Mouse (Mus musculus): ENCODE results near the gene Kansl1l. TPM values are rescaled to one million over a fixed set of nuclear protein-coding genes. Genes with fewer than 3 reads are reported as not detected.

Kansl1l gene
- total and polyA plus RNA-seq, 3 experiments, result 1.8 to 1.9 TPM; not detected in 1

DNA sequence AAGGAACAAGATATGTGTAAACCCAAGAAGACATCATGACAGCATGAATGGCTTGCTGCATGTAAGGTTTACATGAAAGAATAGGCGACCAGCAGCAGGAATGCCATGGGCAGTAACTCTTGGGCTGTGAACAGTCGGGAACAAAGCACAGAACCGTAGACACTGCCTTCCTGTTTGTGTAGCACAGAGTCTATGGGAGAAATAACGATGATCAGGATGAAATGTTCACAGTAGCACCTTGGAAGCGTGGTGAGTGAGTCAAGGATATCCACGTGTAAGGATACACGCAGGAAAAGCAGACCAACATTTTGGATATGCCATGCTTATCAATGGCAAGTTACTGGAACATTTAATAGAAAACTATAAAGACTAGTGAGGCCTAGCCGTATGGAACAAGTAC is 2.6 kb downstream of the Kansl1l start:
- peaks cover 0 to 9% of the 10 kb centered on the region in 2 experiments; a peak in 2 of 4 replicates for H3K36me3 ChIP-seq (ENCODE audit: control insufficient read depth in 1 of 2, insufficient read depth in 2 of 2, low read length in 2 of 2)
- peaks cover 3 to 7% of the 10 kb centered on the region in 2 experiments for H3K4me1 ChIP-seq (ENCODE audit: control insufficient read depth in 1 of 2, insufficient read depth in 2 of 2, low read length in 2 of 2)
- no peaks in the 10 kb centered on the region for H3K27me3 ChIP-seq (ENCODE audit: control insufficient read depth in 1 of 2, insufficient read depth in 2 of 2, low read length in 2 of 2)
- no peak for TF ChIP-seq MAX (IDR thresholded peaks at IDR 0.05; ENCODE audit: low read length)
- no peak for TF ChIP-seq JUND (IDR thresholded peaks at IDR 0.05; ENCODE audit: low read depth, low read length)
- no peak for TF ChIP-seq BHLHE40 (IDR thresholded peaks at IDR 0.05; ENCODE audit: borderline replicate concordance, low read depth, low read length)
- H3K4me3 ChIP-seq (ENCODE audit: control insufficient read depth in 1 of 2, insufficient read depth in 1 of 2, low read depth in 2 of 2, low read length in 2 of 2), result no peak overlapping the region
- H3K9me3 ChIP-seq (replicated peaks; ENCODE audit: insufficient read depth, low read length), result no peaks in the 10 kb centered on the region
- H3K79me2 ChIP-seq (ENCODE audit: control insufficient read depth, insufficient read depth, low read length, poor library complexity), result peaks cover 5% of the 10 kb centered on the region; the same call in 1 of the 2 replicates
- no peak for DNase-seq (ENCODE audit: low read depth, low spot score)
- no peak overlapping the region for H3K27ac ChIP-seq (ENCODE audit: control insufficient read depth, low read depth, low read length)
- H3K9ac ChIP-seq (ENCODE audit: control insufficient read depth, low read depth, low read length, poor library complexity, severe bottlenecking), result no peak overlapping the region

DNA sequence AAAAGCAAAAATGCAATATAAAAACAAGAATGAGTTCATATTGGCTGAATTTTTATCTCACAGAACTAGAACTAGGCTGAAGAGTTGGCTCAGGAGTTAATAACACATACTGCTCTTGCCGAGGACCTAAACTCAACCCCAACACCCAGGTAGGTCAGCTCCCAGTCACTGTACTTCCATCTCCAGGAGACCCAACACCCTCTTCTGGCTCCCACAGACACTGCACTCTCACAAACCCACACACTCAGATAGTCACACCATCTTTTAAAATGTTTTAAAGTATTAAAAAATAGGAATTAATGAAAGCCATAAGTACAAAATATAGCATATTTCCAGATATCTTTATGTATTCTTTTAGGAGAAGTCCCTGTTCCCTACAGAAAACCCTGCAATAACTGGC is 4.2 kb downstream of the Kansl1l start:
- Histone ChIP-seq H3K27me3 (ENCODE audit: control insufficient read depth in 1 of 2, insufficient read depth in 2 of 2, low read length in 2 of 2) (no peaks in the 10 kb centered on the region), H3K9ac (ENCODE audit: control insufficient read depth, low read depth, low read length, poor library complexity, severe bottlenecking) (no peak overlapping the region), H3K9me3 (replicated peaks; ENCODE audit: insufficient read depth, low read length) (no peaks in the 10 kb centered on the region), H3K4me1 (ENCODE audit: control insufficient read depth in 1 of 2, insufficient read depth in 2 of 2, low read length in 2 of 2) (peaks cover 3 to 7% of the 10 kb centered on the region in 2 experiments), H3K36me3 (ENCODE audit: control insufficient read depth in 1 of 2, insufficient read depth in 2 of 2, low read length in 2 of 2) (peaks cover 0 to 6% of the 10 kb centered on the region in 2 experiments; a peak in 2 of 4 replicates), H3K4me3 (ENCODE audit: control insufficient read depth in 1 of 2, insufficient read depth in 1 of 2, low read depth in 2 of 2, low read length in 2 of 2) (no peak overlapping the region), H3K79me2 (ENCODE audit: control insufficient read depth, insufficient read depth, low read length, poor library complexity) (peaks cover 5% of the 10 kb centered on the region; the same call in 1 of the 2 replicates), H3K27ac (ENCODE audit: control insufficient read depth, low read depth, low read length) (no peak overlapping the region)
- DNase-seq (ENCODE audit: low read depth, low spot score), result peak; percentile 17
- TF ChIP-seq UBTF (IDR thresholded peaks at IDR 0.05; ENCODE audit: borderline replicate concordance, insufficient read depth, low read depth, low read length), result no peak

DNA sequence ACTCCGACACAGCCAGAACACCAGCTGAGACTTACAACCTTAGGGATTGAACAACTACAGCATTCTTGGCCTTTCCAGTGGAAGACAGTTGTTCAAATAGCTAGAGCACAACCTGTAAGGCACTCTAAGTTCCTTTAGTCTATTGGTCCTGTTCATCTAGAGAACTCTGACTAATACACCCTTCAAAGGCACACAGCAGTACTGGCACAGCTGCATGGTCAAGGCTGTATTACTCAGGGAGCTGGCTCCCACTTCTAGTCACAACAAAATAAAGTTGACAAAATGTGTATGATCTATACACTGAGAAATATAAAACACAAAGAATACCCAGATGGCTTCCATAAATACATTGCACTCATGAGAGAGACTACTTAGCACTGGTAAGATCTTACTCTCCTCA is 10.5 kb downstream of the Kansl1l start:
- Histone ChIP-seq H3K4me3 (ENCODE audit: control insufficient read depth in 1 of 2, insufficient read depth in 1 of 2, low read depth in 2 of 2, low read length in 2 of 2) (no peak overlapping the region), H3K4me1 (ENCODE audit: control insufficient read depth in 1 of 2, insufficient read depth in 2 of 2, low read length in 2 of 2) (peaks cover 0 to 7% of the 10 kb centered on the region in 2 experiments; a peak in 2 of 4 replicates), H3K27me3 (ENCODE audit: control insufficient read depth in 1 of 2, insufficient read depth in 2 of 2, low read length in 2 of 2) (no peaks in the 10 kb centered on the region), H3K79me2 (ENCODE audit: control insufficient read depth, insufficient read depth, low read length, poor library complexity) (no peaks in the 10 kb centered on the region), H3K27ac (ENCODE audit: control insufficient read depth, low read depth, low read length) (no peak overlapping the region), H3K36me3 (ENCODE audit: control insufficient read depth in 1 of 2, insufficient read depth in 2 of 2, low read length in 2 of 2) (peaks cover 0 to 5% of the 10 kb centered on the region in 2 experiments; a peak in 2 of 4 replicates), H3K9ac (ENCODE audit: control insufficient read depth, low read depth, low read length, poor library complexity, severe bottlenecking) (no peak overlapping the region), H3K9me3 (replicated peaks; ENCODE audit: insufficient read depth, low read length) (no peaks in the 10 kb centered on the region)
- DNase-seq (ENCODE audit: low read depth, low spot score), result no peak
- TF ChIP-seq E2F4 (IDR thresholded peaks at IDR 0.05; ENCODE audit: borderline replicate concordance, low read depth, low read length) (no peak), POLR2AphosphoS2 (IDR thresholded peaks at IDR 0.05; ENCODE audit: low read length) (no peak), RAD21 (IDR thresholded peaks at IDR 0.05; ENCODE audit: low read depth, low read length) (no peak), NELFE (IDR thresholded peaks at IDR 0.05; ENCODE audit: low read depth, low read length) (no peak), MAZ (IDR thresholded peaks at IDR 0.05; ENCODE audit: low read depth, low read length) (no peak), SIN3A (IDR thresholded peaks at IDR 0.05; ENCODE audit: low read length) (no peak), CTCF (IDR thresholded peaks at IDR 0.05 in 2 of 3, conservative IDR thresholded peaks at IDR 0.05 in 1 of 3; ENCODE audit: control insufficient read depth in 1 of 3, insufficient read depth in 1 of 3, low read depth in 2 of 3, low read length in 3 of 3, poor library complexity in 1 of 3, severe bottlenecking in 1 of 3) (no peak), BHLHE40 (IDR thresholded peaks at IDR 0.05; ENCODE audit: borderline replicate concordance, low read depth, low read length) (no peak), NRF1 (IDR thresholded peaks at IDR 0.05; ENCODE audit: insufficient read depth, low read depth, low read length, poor library complexity, severe bottlenecking) (no peak), TCF12 (IDR thresholded peaks at IDR 0.05; ENCODE audit: low read depth, low read length) (no peak), TBP (IDR thresholded peaks at IDR 0.05; ENCODE audit: low read depth, low read length) (no peak), ZMIZ1 (IDR thresholded peaks at IDR 0.05; ENCODE audit: low read depth, low read length) (no peak), ZKSCAN1 (IDR thresholded peaks at IDR 0.05; ENCODE audit: low read depth, low read length) (no peak), USF2 (IDR thresholded peaks at IDR 0.05; ENCODE audit: borderline replicate concordance in 1 of 2, insufficient read depth in 1 of 2, low read depth in 1 of 2, low read length in 2 of 2) (no peak), HCFC1 (IDR thresholded peaks at IDR 0.05; ENCODE audit: low read depth, low read length) (no peak), ELF1 (IDR thresholded peaks at IDR 0.05; ENCODE audit: low read depth, low read length) (no peak)

Data from MEL (cell line).